Mouse (Mus musculus): Measurements from ENCODE around the gene Olfr147. TPM values are rescaled to one million over a fixed set of nuclear protein-coding genes. Genes with fewer than 3 reads are reported as not detected.

The Olfr147 gene
- total RNA-seq (2023), result not detected

DNA sequence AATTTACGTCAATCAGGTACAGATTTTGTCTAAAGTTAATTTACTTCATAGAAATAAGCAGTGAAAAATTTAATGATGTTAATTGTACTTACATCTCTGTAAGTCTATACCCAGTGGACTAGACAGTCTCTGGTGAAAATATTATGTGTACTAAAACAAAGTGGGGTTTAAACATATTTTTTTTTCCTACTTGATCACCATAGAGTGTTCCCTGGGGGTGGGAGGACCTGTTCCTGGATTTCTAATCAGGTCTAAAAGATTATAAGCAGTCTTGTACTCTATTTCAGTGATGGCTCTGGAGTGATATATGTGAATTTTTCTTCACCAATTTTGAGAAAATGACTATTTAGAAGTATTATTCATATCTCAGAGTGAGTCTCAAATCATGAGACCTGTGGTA, at the start of gene Olfr147:
Gene Olfr147 (plus strand): TSS at position 301 of the 400 bp plus-strand sequence.

DNA sequence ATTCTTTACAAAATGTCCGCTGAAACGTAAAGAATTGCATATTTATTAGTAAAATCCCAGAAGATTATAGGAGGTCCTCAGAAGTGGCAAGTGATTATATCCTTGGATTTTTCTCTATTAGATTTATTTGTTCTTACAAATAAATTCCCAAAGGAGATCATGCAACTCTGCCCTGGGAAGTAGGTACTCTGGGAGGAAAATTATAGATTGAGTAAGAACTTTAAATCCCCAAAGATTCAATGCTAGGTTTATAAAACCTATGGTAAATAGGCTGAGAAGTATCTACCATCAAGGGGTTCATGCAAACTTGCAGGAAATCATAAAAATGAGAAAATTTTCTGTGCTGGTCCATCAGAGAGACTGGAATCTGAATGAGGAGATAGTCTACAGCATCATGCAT, 34.9 kb upstream of the Olfr147 start, which contains the start of gene Olfr250:
Gene Olfr250 (plus strand): TSS at position 301 of the 400 bp plus-strand sequence.

DNA sequence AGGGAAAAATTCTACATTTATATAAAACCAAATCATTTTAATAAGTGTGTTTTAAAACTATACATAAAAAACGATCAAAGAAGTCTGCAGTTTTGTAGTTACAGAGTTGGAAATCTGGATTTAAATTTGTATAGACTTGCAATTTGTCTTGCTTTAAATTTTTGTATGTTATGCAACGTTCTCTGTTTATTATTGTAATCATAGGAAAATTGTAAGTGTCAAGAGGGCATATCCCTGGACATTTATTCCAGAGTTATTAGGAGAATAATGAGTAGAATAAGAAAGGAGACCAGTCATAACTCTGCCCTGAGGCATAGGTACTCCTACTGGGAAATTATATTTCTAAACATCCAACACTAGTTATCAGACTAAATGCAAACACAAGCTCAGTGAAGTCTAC, 24.7 kb upstream of the Olfr147 start, which contains the start of gene Olfr251:
Gene Olfr251 (plus strand): TSS at position 301 of the 400 bp plus-strand sequence.

DNA sequence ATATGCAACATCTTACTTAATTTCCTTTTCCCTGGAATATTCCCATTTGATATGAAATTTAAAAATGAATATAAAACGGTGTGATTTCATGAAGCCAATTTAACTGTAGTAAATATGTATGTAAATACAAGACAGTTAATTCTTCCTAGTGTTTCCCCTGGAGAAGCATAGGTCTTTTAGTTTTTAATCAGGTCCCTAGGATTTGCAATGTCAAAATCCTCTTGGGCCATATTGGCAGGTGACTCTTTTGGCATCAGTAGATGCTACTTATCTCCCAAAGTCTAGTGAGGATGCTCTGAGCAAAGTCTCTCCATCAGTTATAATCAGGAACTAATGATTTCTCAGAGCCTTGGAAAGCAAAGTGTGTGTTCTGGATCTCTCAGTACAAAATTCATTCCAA, 27.7 kb downstream of the Olfr147 start, which contains the start of gene Olfr901:
Gene Olfr901 (plus strand): TSS at position 301 of the 400 bp plus-strand sequence.

DNA sequence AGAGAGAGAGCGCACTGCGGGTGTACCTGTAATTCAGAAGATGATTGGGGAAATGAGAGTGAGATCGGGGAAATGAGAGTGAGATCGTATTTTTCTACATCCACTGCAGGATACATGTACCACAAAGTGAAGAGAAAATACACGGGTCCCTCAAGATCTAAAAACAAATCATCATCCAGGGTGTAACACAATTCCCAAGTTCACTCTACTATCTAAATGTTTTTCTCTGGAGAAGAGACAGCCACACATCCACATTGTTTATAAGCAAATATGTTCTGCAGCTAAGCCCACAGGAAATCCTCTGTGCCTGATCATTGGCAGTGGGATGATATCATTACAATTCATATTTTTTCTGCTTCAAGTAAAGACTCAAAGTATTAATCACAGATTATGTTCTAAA, 45.9 kb downstream of the Olfr147 start, which contains the start of gene Olfr902:
Gene Olfr902 (plus strand): TSS at position 301 of the 400 bp plus-strand sequence.

Other genes with a start within 250 kb of the Olfr147 start
- not detected for gene Olfr891, start 220.9 kb upstream of the Olfr147 start, total RNA-seq (2023)
- not detected for gene Olfr893, start 193.3 kb upstream of the Olfr147 start, total RNA-seq (2023)
- not detected for gene Olfr894, start 183.6 kb upstream of the Olfr147 start, total RNA-seq (2023)
- not detected for gene Olfr143, start 148.9 kb upstream of the Olfr147 start, total RNA-seq (2023)
- not detected for gene Olfr895, start 133.8 kb upstream of the Olfr147 start, total RNA-seq (2023)
- gene Olfr896-ps1, start 110.6 kb upstream of the Olfr147 start, total RNA-seq (2023), result not detected
- not detected for gene Olfr25, start 72.6 kb upstream of the Olfr147 start, total RNA-seq (2023)
- gene Olfr898, start 53.3 kb upstream of the Olfr147 start, total RNA-seq (2023), result not detected
- not detected for gene Olfr250, start 34.8 kb upstream of the Olfr147 start, total RNA-seq (2023)
- gene Olfr251, start 24.6 kb upstream of the Olfr147 start, total RNA-seq (2023), result not detected
- gene Olfr901, start 27.8 kb downstream of the Olfr147 start, total RNA-seq (2023), result not detected
- not detected for gene Olfr902, start 46.0 kb downstream of the Olfr147 start, total RNA-seq (2023)
- gene Olfr904, start 61.4 kb downstream of the Olfr147 start, total RNA-seq (2023), result not detected
- gene Olfr905, start 69.4 kb downstream of the Olfr147 start, total RNA-seq (2023), result 0.12 TPM
- not detected for gene Olfr906, start 85.4 kb downstream of the Olfr147 start, total RNA-seq (2023)
- gene Olfr907, start 94.1 kb downstream of the Olfr147 start, total RNA-seq (2023), result not detected
- not detected for gene Olfr911-ps1, start 119.9 kb downstream of the Olfr147 start, total RNA-seq (2023)
- not detected for gene Olfr910, start 136.2 kb downstream of the Olfr147 start, total RNA-seq (2023)
- not detected for gene Olfr912, start 178.5 kb downstream of the Olfr147 start, total RNA-seq (2023)
- not detected for gene Olfr913, start 191.1 kb downstream of the Olfr147 start, total RNA-seq (2023)
- not detected for gene Olfr914, start 203.4 kb downstream of the Olfr147 start, total RNA-seq (2023)